Mouse (Mus musculus): ENCODE measurements around the gene Trpm2.

GRCm38 (mm10) chr10:78016366-78016765 lies 46.0 kb upstream of the Trpm2 start:
- no peak for TF ChIP-seq CTCF (IDR thresholded peaks at IDR 0.05; ENCODE audit: extremely low read depth, insufficient read depth, low read length)
- TF ChIP-seq POLR2A (IDR thresholded peaks at IDR 0.05; ENCODE audit: extremely low read depth, insufficient read depth, low read length): no peak
